Mouse (Mus musculus) E14TG2a.4 (cell line): ENCODE data around the gene Frem2.

Source experiments
- CTCF ChIP-seq: conservative IDR thresholded peaks from 2 replicates; pipeline ENCODE4 v1.5.1; 2014; ENCODE audit warnings: low read length
- NANOG ChIP-seq: IDR thresholded peaks from 2 replicates; pipeline ENCODE4 v1.6.1; 2014; ENCODE audit warnings: borderline replicate concordance, low read length, mixed read lengths

DNA sequence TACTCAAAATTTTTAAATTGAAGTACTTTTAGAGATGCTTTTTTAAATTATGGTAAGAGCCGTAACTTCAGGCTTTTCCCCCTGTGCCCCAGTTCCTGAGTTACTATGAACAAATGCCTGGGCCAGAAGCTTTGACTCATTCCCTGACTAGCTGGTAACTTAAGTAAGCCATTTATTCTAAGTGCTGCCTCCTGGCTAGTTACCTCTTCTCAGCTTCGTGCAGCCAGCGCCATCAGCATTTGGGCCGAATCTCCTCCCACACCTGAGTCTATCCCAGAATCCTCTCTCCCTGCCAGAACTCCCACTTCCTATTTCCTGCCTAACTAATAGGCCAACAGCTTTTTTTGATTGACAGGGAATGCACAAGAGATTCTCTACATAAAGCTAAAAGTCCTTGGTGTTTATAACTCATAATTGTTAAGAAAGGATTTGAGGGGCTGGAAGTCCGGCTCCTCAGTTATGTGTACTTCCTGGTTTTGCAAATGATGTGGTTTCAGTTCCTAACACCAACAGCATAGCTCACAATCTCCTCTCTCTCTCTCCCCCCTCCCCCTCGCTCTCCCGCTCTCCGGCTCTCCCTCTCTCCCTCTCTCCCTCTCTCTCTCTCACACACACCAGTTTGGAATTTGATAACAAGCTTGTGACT, 173.6 kb downstream of the Frem2 start:
- no peak for TF ChIP-seq CTCF
- TF ChIP-seq NANOG = no peak
